Mouse (Mus musculus) gastrocnemius, postnatal 14 days (tissue): ENCODE results near the gene Fam13c. TPM values are rescaled to one million over a fixed set of nuclear protein-coding genes. Genes with fewer than 3 reads are reported as not detected.
"Not testable (repeated sequence)": the region's sequence is repeated elsewhere in the genome, so short reads cannot be mapped to it uniquely, and the experiment has no call there.

Experiments used
- DNase-seq: peaks from one replicate; pipeline ENCODE4 v3.0.0; 2021; ENCODE audit warnings: mixed read lengths
- intact Hi-C: fragments of 180-260 bp; cut with DNase I; formaldehyde crosslinking; loops from one replicate; pipeline ENCODE4 v1.15.1; 2025; ENCODE audit warnings: low total_unique reads
- long read RNA-seq, 2 experiments: library from polyadenylated mRNA; stranded (forward); transcript quantifications; one replicate each; pipeline ENCODE4 v2.0.0; 2021
- total RNA-seq, 2 experiments: library from RNA; stranded (reverse); gene quantifications; 2 replicates each; pipeline ENCODE4 v1.2.3; 2021

The Fam13c gene
- total RNA-seq = 1 to 10 TPM; 5.3 to 6.0 TPM
- long read RNA-seq, experiment 1, partial matches to known transcripts = 1 of 9 reads
- long read RNA-seq, experiment 1, other reads (novel, unspliced or antisense) = 6 of 9 reads
- long read RNA-seq, experiment 2, partial matches to known transcripts = 3 of 13 reads
- long read RNA-seq, experiment 2, other reads (novel, unspliced or antisense) = 2 of 13 reads

- no peak for DNase-seq
- intact Hi-C loops = no loop called here
Observed at GRCm38 (mm10) chr10:70439676-70440521, at the start of gene Fam13c. Gene Fam13c (plus strand): TSS chr10:70440481.

GRCm38 (mm10) chr10:70395900-70396299, 44.4 kb upstream of the Fam13c start:
- intact Hi-C loops = no loop called here

GRCm38 (mm10) chr10:70398224-70398623, 42.1 kb upstream of the Fam13c start:
- DNase-seq = no peak
- intact Hi-C loops = no loop called here

More at GRCm38 (mm10) chr10:70395900-70396299, 44.4 kb upstream of the Fam13c start:
- DNase-seq = no peak

- intact Hi-C loops = no loop called here
- no peak for DNase-seq
Observed at GRCm38 (mm10) chr10:70402006-70402405, 38.3 kb upstream of the Fam13c start.

GRCm38 (mm10) chr10:70402711-70403110, 37.6 kb upstream of the Fam13c start:
- intact Hi-C loops = no loop called here
- no peak for DNase-seq

- intact Hi-C loops = no loop called here
- DNase-seq = no peak
Observed at GRCm38 (mm10) chr10:70417811-70418486, 22.3 kb upstream of the Fam13c start.

- DNase-seq = no peak
- intact Hi-C loops = no loop called here
Observed at GRCm38 (mm10) chr10:70419282-70420264, 20.7 kb upstream of the Fam13c start.

- peak; percentile 31 for DNase-seq
- intact Hi-C loops = no loop called here
Observed at GRCm38 (mm10) chr10:70426373-70426772, 13.9 kb upstream of the Fam13c start.

GRCm38 (mm10) chr10:70428121-70428662, 12.1 kb upstream of the Fam13c start:
- intact Hi-C loops = no loop called here
- no peak for DNase-seq

- intact Hi-C loops = no loop called here
Observed at GRCm38 (mm10) chr10:70429341-70429740, 10.9 kb upstream of the Fam13c start.

GRCm38 (mm10) chr10:70433334-70433733, 6.9 kb upstream of the Fam13c start:
- intact Hi-C loops = no loop called here
- DNase-seq = no peak

More at GRCm38 (mm10) chr10:70429341-70429740, 10.9 kb upstream of the Fam13c start:
- no peak for DNase-seq

GRCm38 (mm10) chr10:70433736-70434135, 6.5 kb upstream of the Fam13c start:
- intact Hi-C loops, DNase-seq: not testable (repeated sequence)

- intact Hi-C loops = no loop called here
- DNase-seq = no peak
Observed at GRCm38 (mm10) chr10:70436656-70437055, 3.6 kb upstream of the Fam13c start.

- intact Hi-C loops = no loop called here
- DNase-seq = peak; percentile 60
Observed at GRCm38 (mm10) chr10:70437289-70437688, 3.0 kb upstream of the Fam13c start.

GRCm38 (mm10) chr10:70440639-70441461, 569 bp downstream of the Fam13c start:
- intact Hi-C loops = no loop called here

GRCm38 (mm10) chr10:70442156-70442555, 1.9 kb downstream of the Fam13c start:
- intact Hi-C loops = no loop called here
- DNase-seq = no peak

More at GRCm38 (mm10) chr10:70440639-70441461, 569 bp downstream of the Fam13c start:
- DNase-seq = peak; percentile 56

GRCm38 (mm10) chr10:70442623-70443022, 2.3 kb downstream of the Fam13c start:
- intact Hi-C loops = no loop called here
- no peak for DNase-seq

GRCm38 (mm10) chr10:70447787-70448186, 7.5 kb downstream of the Fam13c start:
- intact Hi-C loops = no loop called here
- no peak for DNase-seq
